Mouse (Mus musculus) neutrophil, adult 5-6 weeks (primary cell): Measurements from ENCODE around the gene Hist1h3h. TPM values are rescaled to one million over a fixed set of nuclear protein-coding genes. Genes with fewer than 3 reads are reported as not detected.
A peak's percentile ranks its signal among the peaks of the same experiment; 100 is the strongest.
"Not testable (repeated sequence)": the region's sequence is repeated elsewhere in the genome, so short reads cannot be mapped to it uniquely, and the experiment has no call there.

Experiments
- ATAC-seq: fragments of 151-379, 151-347 bp; 2 replicates; pipeline ENCODE4 v1.8.0; 2017; ENCODE audit warnings: mild to moderate bottlenecking, moderate TSS enrichment; ENCODE audit not compliant: insufficient number of reproducible peaks, poor library complexity, low FRiP score, severe bottlenecking; ENCODE audit errors: extremely low read depth
- total RNA-seq: library from RNA; stranded (forward); fragments of 200-1000 nt; gene quantifications from 2 replicates; pipeline ENCODE4 v1.2.3, GENCODE M21; 2017

The Hist1h3h gene
- total RNA-seq, 1 experiment from 2014 or later: 15.6 TPM

DNA sequence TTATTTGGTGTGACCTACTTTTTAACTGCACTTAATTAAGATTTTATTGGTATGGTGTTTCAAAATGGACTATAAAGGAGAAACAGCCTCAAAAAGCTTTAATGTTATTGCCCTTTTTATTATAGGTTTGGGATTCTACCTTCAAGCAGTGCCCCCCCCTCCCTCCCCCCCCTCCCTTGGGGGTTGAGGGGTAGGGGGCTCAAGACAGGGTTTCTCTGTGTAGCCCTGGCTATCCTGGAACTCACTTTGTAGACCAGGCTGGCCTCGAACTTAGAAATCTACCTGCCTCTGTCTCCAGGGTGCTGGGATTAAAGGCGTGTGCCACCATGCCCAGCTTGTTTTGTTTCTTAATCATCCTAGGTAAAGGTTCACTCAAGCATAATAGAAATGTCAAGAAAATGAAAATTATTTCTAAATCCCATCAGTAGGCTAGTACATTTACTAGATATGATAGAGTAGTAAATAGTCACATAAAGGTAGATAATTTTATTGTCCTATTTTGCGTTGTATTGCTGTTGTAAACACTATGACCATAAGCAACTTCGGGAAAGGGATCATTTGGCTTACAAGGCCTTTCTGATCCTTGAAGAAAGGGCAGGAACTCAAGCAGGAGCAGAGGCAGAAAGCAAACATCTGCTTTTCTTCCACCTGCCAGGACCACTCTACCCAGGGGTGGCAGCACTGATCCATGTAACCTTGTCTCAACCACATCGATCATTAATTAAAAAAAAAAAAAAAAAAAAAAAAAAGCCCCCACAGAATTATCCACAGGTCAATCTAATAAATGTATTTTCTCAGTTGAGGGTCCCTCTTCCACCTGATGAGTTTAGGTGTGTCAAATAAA lies 5.8 kb downstream of the Hist1h3h start:
- ATAC-seq: no peak

DNA sequence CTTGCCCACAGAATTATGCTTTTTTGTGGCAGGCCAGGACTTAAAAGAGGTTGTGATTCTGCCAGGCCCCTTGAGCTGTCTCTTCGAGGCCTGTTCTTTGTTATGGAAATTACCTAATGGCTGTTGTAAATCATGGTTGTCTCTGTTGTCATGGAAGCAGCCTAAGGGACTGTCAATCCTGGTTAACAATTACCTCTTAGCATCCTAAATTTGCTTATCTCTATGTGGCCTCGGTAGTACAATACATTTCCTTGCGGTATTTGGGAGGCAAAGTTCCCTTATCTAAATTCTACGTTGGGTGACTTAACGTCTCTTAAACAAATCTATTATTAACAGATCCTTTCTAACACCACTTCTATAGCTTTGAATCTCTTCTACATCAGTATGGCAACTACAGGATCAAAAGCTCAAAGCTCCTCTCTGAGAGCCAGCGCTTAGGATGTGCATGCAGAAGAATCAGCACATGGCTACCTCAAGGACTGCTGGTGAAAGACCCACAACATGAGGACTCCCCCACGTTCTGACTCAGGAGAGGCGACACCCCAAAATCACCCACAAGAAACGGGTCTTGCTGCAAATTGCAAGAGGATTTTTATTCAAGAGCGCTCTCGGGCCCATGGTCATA lies 10.6 kb downstream of the Hist1h3h start:
- ATAC-seq: no peak

DNA sequence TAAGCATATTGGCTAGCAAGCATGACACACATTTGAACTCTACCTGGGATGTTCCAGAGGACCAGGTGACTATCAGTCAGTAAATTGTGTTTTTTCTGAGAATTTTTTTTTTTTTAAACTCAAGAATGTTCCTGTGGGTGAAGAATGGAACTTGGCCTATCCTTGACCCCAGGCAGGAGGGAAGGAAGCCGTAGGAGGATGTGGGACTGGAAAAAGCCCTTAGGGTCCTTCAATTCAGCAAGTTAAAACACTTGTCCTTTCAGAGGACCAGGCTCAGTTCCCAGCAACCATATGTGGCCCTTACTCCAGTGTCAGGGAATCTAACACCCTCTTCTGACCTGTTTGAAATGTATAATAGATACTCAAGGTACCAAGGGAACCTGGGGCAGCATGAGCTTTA lies 12.1 kb downstream of the Hist1h3h start:
- ATAC-seq: no peak

DNA sequence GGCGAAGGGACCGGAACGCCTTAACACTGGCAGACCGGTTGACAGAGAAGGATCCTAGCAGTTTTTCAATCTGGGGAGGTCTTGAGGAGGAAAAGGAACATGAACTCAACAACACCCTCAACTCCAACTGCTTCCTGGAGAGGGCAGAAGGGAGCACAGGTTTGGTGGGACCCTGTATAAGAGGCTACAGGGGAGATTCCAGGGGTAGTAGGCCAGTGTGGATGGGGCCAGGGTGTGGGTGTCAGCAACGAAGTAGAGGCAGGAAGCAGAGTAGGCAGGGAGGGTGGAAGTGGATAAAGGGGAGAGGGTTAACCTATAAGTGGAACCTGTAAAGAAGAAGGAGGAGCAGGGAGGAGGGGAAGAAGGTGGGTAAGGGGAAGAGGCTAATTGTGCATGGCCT lies 16.0 kb downstream of the Hist1h3h start:
- ATAC-seq: no peak

GRCm38 (mm10) chr13:21734010-21734905 lies 16.8 kb downstream of the Hist1h3h start:
- peak; percentile 81 for ATAC-seq

DNA sequence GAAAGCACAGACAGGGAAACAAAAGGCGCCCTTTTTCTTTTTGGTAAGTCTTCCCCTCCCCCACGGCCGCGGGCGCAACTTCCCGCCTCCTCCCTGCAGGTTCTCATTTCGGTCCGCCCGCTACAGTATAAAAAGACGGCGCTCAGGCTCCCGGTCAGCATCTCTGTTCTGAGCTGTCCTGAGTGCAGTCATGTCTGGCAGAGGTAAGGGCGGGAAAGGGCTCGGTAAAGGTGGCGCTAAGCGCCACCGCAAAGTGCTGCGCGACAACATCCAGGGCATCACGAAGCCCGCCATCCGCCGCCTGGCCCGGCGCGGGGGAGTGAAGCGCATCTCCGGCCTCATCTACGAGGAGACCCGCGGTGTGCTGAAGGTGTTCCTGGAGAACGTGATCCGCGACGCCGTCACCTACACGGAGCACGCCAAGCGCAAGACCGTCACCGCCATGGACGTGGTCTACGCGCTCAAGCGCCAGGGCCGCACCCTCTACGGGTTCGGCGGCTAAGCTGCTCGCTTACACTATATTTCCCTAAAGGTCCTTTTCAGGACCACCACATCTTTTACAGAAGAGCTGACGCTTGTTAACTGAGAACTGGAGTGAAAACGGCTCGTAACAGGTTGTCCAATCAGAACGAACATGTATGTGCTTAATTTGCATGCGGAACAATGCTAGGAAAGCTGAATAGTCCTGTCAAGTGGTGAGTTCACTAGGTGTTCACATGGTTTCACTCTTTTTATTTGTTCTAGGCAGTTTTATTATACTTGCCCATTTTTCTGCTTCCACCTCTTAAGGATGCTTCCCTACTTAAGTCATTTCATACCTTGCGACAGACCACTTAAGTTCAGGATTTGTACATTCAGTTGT lies 17.7 kb downstream of the Hist1h3h start, which contains the start of gene Hist1h4j:
Hist1h4j (plus strand) TSS at position 159 of the 862 bp plus-strand sequence.
- peak; percentile 55 for ATAC-seq

DNA sequence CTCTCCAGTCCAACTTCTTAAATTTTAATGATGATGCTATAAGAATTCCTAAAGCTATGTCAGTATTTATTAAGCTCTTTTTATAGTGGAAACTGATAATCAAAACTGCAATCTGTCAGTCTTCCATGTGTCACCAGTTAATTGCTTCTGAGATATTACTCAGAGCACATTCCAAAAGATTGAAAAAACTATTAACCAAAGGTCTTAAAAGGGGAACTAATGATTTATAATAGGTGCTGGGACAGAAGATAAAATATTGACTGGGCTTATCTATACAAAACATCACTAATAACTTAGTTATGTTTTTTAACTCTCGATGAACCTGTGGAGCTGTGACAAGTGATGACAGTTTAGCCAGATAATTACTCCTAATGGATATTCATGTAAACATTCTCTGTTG lies 27.5 kb downstream of the Hist1h3h start:
- no peak for ATAC-seq

GRCm38 (mm10) chr13:21749387-21750158 lies 32.1 kb downstream of the Hist1h3h start:
- no peak for ATAC-seq

- ATAC-seq: peak; percentile 56
Measured at GRCm38 (mm10) chr13:21750159-21751017, 32.9 kb downstream of the Hist1h3h start, which contains the start of gene Hist1h4k. Gene Hist1h4k, minus strand, starts transcription at chr13:21750505.

GRCm38 (mm10) chr13:21751417-21751816 lies 34.0 kb downstream of the Hist1h3h start:
- no peak for ATAC-seq

DNA sequence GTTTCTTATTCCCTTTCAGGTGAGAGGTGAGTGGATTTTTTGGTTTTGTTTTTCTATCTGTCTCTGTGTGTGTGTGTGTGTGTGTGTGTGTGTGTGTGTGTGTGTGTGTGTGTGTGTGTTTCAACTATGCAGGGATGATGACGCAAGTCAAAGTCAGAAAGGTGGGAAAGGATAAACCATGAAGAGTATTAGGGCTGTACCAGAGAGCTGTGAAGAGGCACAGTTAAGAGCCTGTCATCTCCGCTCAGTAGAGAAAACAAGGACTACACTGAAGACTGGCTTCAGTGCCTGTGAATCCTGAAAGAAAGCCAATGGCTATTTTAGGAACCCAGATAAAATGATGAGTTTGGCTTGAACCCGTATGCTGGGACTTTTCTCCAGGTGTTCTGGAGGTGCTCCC lies 34.4 kb downstream of the Hist1h3h start:
- ATAC-seq: no peak

DNA sequence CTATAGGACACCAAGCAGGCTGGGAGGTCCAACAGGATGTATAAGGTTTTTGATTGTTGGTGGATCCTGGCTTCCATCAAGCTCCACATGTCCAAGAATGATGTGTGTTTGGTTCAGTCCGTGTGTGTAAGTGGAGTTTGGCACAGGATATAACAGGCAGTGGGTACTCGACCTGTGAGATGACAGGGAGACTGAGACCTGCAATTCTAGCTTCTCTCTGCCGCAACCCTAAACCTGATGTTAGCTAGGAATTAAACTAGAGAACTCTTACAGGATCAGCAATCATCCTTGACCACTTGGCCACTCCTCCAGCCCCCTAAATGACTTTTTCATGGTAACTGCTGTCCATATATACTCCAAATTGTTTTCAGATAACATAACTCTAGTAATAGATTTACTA lies 34.9 kb downstream of the Hist1h3h start:
- ATAC-seq: no peak

DNA sequence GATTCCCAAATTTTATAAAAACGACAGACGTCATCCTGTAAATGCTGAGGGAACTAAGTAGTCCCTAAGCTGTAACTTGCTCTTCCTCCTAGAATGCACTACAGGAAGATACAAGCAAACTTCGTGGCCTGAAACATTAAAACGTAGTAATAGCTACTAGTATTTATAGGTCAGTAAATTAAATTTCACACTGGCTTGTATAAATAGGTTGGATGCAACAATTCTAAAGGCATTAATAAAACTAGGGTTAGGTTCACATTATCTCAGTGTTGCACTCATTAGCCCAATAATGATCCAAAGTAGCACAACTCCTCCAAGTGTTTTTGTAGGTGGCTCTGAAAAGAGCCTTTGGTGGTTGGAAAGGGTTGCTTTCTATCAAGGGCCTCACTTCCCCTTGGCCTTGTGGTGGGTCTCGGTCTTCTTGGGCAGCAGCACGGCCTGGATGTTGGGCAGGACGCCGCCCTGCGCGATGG lies 35.6 kb downstream of the Hist1h3h start:
- ATAC-seq: no peak

DNA sequence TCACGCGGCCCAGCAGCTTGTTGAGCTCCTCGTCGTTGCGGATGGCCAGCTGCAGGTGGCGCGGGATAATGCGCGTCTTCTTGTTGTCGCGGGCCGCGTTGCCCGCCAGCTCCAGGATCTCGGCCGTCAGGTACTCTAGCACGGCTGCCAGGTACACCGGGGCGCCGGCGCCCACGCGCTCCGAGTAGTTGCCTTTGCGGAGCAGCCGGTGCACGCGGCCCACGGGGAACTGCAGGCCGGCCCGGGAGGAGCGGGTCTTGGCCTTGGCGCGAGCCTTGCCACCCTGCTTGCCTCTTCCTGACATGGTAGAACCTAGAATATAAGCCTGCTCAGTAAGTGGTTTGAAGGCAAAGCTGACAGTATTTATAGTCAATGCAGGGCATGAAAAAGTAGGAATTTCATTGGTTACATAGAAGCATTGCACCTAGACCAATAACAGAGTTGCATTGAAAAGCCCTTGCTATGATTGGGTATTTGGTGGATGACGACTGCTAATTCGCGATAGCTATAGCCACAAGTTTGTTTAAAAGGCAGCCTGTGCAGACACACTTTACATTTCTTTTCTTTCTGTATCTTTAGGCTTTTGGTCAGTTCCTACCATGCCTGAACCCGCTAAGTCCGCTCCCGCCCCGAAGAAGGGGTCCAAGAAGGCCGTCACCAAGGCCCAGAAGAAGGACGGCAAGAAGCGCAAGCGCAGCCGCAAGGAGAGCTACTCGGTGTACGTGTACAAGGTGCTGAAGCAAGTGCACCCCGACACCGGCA lies 36.2 kb downstream of the Hist1h3h start, which contains the start of the genes Hist1h2ak and Hist1h2bn:
Hist1h2ak (minus strand) TSS at position 304 of the 762 bp plus-strand sequence.
Hist1h2bn (plus strand) TSS at position 600 of the 762 bp plus-strand sequence.
- peak; percentile 95 for ATAC-seq

- not testable (repeated sequence) for ATAC-seq
Measured at GRCm38 (mm10) chr13:21754294-21755001, 37.0 kb downstream of the Hist1h3h start.
